Mouse (Mus musculus) heart, adult 2 months (tissue): ENCODE data around the gene Med13l. TPM values are rescaled to one million over a fixed set of nuclear protein-coding genes. Genes with fewer than 3 reads are reported as not detected.

Experiments used
- DNase-seq, 2 experiments: peaks; one replicate each; pipeline ENCODE4 v3.0.0; 2021
- H3K27ac ChIP-seq: fragments of 200-600 bp; 2 replicates; pipeline ENCODE4 v1.8.1; 2022
- H3K27me3 ChIP-seq: fragments of 200-500 bp; 2 replicates; pipeline ENCODE4 v1.6.1; 2012; ENCODE audit warnings: mild to moderate bottlenecking, low read length, inconsistent platforms, mixed read lengths; ENCODE audit not compliant: control insufficient read depth, insufficient read depth
- H3K36me3 ChIP-seq: fragments of 200-500 bp; 2 replicates; pipeline ENCODE4 v1.6.1; 2012; ENCODE audit warnings: low read length, inconsistent platforms; ENCODE audit not compliant: control insufficient read depth, insufficient read depth
- H3K4me1 ChIP-seq: fragments of 200-500 bp; 2 replicates; pipeline ENCODE4 v1.6.1; 2011; ENCODE audit warnings: low read length; ENCODE audit not compliant: control insufficient read depth, insufficient read depth
- H3K4me3 ChIP-seq: fragments of 200-600 bp; 2 replicates; pipeline ENCODE4 v1.8.1; 2022
- H3K79me2 ChIP-seq: fragments of 200-500 bp; replicated peaks from 2 replicates; pipeline ENCODE4 v1.6.1; 2012; ENCODE audit warnings: mild to moderate bottlenecking, inconsistent platforms, low read length, moderate library complexity, mixed read lengths; ENCODE audit not compliant: control insufficient read depth, insufficient read depth
- H3K9ac ChIP-seq: fragments of 200-500 bp; 2 replicates; pipeline ENCODE4 v1.6.1; 2012; ENCODE audit warnings: low read depth, mild to moderate bottlenecking, control low read depth, inconsistent platforms, low read length, mixed read lengths
- CTCF ChIP-seq: fragments of 200-600 bp; IDR thresholded peaks from 2 replicates; pipeline ENCODE4 v1.8.1; 2022; ENCODE audit warnings: antibody characterized with exemption, mild to moderate bottlenecking, moderate library complexity
- EP300 ChIP-seq: fragments of 200-500 bp; IDR thresholded peaks from 2 replicates; pipeline ENCODE4 v1.6.1; 2011; ENCODE audit warnings: low read depth, low read length, control low read depth; ENCODE audit not compliant: insufficient read depth
- POLR2A ChIP-seq: fragments of 200-500 bp; IDR thresholded peaks from 2 replicates; pipeline ENCODE4 v1.6.1; 2011; ENCODE audit warnings: mild to moderate bottlenecking, low read depth, low read length, control low read depth; ENCODE audit not compliant: insufficient read depth
- WGBS: fragments of 180-500 bp; shearing (Covaris S2); methylation state at CpG from one replicate; pipeline ENCODE4 v1.1.7; 2018; 5-methylcytosine and 5-hydroxymethylcytosine counted together
- intact Hi-C: fragments of 180-260 bp; cut with DNase I; formaldehyde crosslinking; loops from one replicate; pipeline ENCODE4 v1.15.1; 2025
- polyA plus RNA-seq: library from polyadenylated mRNA; depleted of rRNA; stranded (reverse); fragments of >200 nt; gene quantifications from 2 replicates; pipeline ENCODE4 v1.2.3, GENCODE M21; 2012
- total RNA-seq, 2 experiments: library from RNA; stranded (reverse); gene quantifications; 2 replicates each; pipeline ENCODE4 v1.2.3; 2021

Med13l gene
- total and polyA plus RNA-seq, 3 experiments, result 11.0 to 30.8 (median 29.9) TPM

DNA sequence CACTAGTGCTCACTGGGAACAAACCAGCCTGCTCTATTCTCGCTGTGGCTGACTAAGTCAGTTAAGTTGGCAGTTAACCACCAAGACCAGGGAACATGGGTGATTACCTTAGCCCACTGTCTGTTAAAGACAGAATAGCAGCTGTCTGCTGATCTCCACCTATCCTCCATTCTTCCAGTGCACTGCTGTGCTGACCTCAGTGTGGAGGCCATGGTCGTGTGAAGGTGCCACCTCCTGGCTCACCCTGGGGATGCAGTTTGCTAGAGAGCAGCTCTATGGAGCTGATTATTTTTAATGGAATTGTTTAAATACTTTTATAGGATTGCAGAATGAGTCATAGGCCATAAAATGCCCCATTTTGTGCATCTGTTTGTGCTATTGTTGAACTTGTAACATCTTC, 195.6 kb downstream of the Med13l start:
- Histone ChIP-seq H3K4me3 (no peak overlapping the region), H3K9ac (no peak overlapping the region), H3K36me3 (no peaks in the 10 kb centered on the region), H3K27ac (no peak overlapping the region), H3K4me1 (no peaks in the 10 kb centered on the region), H3K27me3 (no peaks in the 10 kb centered on the region), H3K79me2 (no peaks in the 10 kb centered on the region)
- WGBS, result 58% methylated on average over 2 of the region's 2 CpGs
- DNase-seq, result no peak
- TF ChIP-seq CTCF (peak; percentile 57), EP300 (no peak)
- intact Hi-C loops, result no loop called here

DNA sequence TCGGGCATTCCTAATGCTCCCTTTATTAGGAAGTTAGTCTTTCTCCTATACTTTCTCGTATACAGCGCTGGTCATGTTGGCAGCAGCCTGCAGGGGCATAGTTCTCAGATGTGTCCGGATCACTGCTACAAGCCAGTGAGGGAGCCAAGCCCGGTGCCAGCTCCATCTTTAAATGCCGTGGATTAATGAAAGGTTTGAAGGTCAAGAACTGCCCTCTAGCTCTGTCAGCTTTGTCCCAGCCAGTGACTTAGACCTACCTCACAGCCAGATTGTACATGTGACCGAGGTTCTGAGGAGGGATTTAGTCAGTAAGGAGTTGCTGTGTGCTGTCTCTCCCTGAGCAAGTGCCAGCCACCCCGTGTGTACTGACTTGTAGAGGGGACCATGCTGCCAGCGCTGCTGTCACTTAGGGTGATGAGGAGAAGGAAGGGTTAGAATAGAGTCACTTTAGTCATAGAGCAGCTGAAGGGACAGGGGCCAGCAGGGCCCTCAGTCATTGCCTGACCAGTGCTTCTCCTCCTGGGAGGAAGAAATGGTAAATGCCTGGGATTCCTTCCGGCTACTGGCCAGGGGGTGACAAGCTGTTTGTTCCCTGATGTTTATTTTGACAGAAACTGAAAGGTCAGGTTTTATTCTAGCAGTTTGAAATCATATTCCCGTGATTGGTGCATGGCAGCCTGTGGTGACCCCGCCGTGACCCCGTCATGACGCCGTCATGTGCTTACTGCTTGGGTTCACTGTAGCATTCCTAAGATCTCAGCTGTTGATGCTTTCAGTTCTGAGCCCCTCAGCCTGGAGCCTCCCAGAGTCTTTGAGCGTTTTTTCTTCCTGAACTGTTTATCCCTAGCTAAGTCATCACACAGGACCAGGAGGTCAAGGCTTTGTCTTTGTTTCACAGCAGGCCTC, 197.2 kb downstream of the Med13l start:
- Histone ChIP-seq H3K27me3 (no peaks in the 10 kb centered on the region), H3K9ac (no peak overlapping the region), H3K4me3 (no peak overlapping the region), H3K27ac (no peak overlapping the region), H3K36me3 (no peaks in the 10 kb centered on the region), H3K79me2 (no peaks in the 10 kb centered on the region), H3K4me1 (no peaks in the 10 kb centered on the region)
- TF ChIP-seq POLR2A, result no peak
- no peak for TF ChIP-seq EP300
- DNase-seq, result no peak
- intact Hi-C loops, result no loop called here
- 73% methylated on average over 17 of the region's 17 CpGs for WGBS

DNA sequence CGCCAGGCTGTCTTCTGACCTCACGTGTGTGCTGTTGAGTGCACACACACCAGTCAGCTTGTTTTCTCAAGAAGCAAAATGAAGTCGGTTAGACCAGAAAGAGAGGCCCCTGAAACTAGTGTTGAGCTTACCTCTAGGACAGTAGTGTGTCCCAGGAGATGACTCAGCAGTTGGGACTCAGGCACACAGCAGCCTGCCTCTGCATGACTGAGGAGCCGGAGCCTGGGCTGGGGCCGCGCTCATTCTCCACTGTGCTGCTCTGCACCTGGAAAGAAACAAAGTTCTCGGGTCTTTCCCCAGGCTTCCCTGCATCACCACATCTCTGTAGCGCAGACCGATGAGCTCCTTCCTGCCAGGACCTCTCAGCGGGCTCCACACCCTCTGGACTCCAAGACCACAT, 200.5 kb downstream of the Med13l start:
- no peak for DNase-seq
- H3K36me3 ChIP-seq, result no peaks in the 10 kb centered on the region
- intact Hi-C loops, result no loop called here
- no peaks in the 10 kb centered on the region for H3K79me2 ChIP-seq
- WGBS, result 93% methylated on average over 10 of the region's 10 CpGs
- no peaks in the 10 kb centered on the region for H3K4me1 ChIP-seq
- no peak overlapping the region for H3K4me3 ChIP-seq
- TF ChIP-seq CTCF (no peak), EP300 (no peak), POLR2A (no peak)
- no peak overlapping the region for H3K27ac ChIP-seq
- no peak overlapping the region for H3K9ac ChIP-seq
- no peaks in the 10 kb centered on the region for H3K27me3 ChIP-seq

DNA sequence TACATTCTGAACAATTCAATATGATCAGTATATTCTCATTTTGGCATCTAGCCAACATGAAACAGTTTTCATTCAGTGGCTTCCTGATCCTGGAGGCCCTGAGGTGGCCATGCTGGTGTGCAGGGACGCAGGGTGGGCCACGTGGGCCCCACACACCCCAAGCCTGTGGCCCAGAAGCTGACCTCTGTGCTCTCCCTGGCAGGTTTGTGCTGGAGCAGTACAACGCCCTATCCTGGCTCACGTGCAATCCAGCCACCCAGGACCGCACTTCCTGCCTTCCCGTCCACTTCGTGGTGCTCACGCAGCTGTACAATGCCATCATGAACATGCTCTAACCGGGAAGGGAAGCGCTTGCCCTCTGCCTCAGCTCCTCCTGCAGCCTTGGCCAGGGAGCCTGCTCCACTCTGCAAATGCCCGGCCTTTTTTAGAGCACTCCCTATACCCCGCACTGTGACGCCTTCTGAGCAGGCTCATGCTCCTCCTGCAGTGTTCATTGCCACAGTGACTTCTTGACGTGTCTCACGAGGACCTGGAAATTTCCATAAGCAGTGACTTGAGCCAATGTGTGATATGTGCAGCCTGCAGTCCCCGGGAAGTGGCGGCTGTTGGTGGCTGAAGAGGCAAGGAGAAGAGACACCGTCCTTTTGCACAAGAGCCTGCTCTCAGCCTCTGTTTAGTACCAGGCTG, 202.2 kb downstream of the Med13l start:
- Histone ChIP-seq H3K27ac (no peak overlapping the region), H3K4me1 (no peaks in the 10 kb centered on the region), H3K36me3 (no peaks in the 10 kb centered on the region), H3K4me3 (no peak overlapping the region), H3K79me2 (no peaks in the 10 kb centered on the region), H3K27me3 (no peaks in the 10 kb centered on the region), H3K9ac (no peak overlapping the region)
- TF ChIP-seq POLR2A (no peak), EP300 (no peak), CTCF (no peak)
- intact Hi-C loops, result no loop called here
- 80% methylated on average over 18 of the region's 18 CpGs for WGBS
- no peak for DNase-seq

DNA sequence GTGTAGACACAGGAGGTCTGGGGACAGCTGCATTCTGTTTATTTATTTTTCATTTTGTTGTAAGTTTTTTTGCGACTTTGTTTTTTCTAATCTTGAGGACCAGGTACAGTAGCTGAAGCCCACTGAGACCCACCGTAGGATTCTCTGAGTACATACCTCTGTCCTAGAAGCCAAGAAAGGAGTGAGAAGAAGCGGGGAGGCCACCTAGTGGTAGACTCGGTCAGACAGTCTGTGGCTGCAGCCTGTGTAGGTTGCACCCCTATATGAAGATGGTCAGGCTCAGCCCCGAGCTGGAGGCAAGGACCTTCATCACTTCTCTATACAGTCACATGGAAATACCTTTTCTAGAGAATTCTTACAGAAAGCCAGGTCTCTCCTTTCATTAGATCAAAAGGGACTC, 202.9 kb downstream of the Med13l start:
- Histone ChIP-seq H3K4me3 (no peak overlapping the region), H3K27ac (no peak overlapping the region), H3K4me1 (no peaks in the 10 kb centered on the region), H3K9ac (no peak overlapping the region), H3K27me3 (no peaks in the 10 kb centered on the region), H3K36me3 (no peaks in the 10 kb centered on the region), H3K79me2 (no peaks in the 10 kb centered on the region)
- DNase-seq, result no peak
- TF ChIP-seq POLR2A (no peak), CTCF (peak; percentile 65)
- intact Hi-C loops, result no loop called here
- WGBS, result 73% methylated on average over 5 of the region's 5 CpGs

DNA sequence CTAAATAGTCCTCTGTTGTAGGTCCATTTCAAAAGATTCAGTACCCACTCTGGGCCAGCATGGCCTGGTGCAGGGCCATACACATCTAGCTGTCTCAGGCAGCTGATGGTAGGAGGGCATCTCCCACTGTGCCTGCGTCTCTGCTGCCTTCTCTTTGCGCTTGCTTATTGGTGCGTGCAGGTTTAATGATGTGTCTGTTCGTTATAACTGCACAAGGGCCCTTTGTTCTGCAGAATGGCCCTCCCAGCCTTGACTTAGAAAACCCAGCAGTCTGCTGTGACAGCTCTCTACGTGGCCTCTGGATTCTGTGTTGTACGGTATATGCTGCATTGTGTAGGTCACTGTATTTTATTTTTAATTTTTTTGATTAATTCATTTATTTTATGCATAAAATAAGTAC, 208.7 kb downstream of the Med13l start:
- 81% methylated on average over 6 of the region's 6 CpGs for WGBS
- Histone ChIP-seq H3K4me1 (no peaks in the 10 kb centered on the region), H3K27me3 (no peaks in the 10 kb centered on the region), H3K4me3 (no peak overlapping the region), H3K27ac (no peak overlapping the region), H3K9ac (no peak overlapping the region), H3K79me2 (no peaks in the 10 kb centered on the region), H3K36me3 (no peaks in the 10 kb centered on the region)
- DNase-seq, result no peak
- intact Hi-C loops, result no loop called here
- TF ChIP-seq EP300 (no peak), CTCF (no peak)
